Mouse (Mus musculus) intestine, embryonic 16.5 days (tissue): ENCODE data around the gene Scn5a. TPM values are rescaled to one million over a fixed set of nuclear protein-coding genes. Genes with fewer than 3 reads are reported as not detected.

ENCODE experiments used
- ATAC-seq: fragments of 200-750 bp; cut with Nextera tagmentation; 2 replicates; pipeline ENCODE4 v1.8.0; 2017; ENCODE audit warnings: moderate TSS enrichment, moderate library complexity
- H3K27ac ChIP-seq: fragments of 300-500 bp; sonication (generic); 2 replicates; pipeline ENCODE4 v1.5.1; 2014; ENCODE audit warnings: mild to moderate bottlenecking, low read length
- H3K27me3 ChIP-seq: fragments of 300-500 bp; sonication (generic); replicated peaks from 2 replicates; pipeline ENCODE4 v1.6.1; 2014; ENCODE audit warnings: low read length, control low read depth, mixed read lengths; ENCODE audit not compliant: control insufficient read depth, insufficient read depth
- H3K36me3 ChIP-seq: fragments of 300-500 bp; sonication (generic); 2 replicates; pipeline ENCODE4 v1.6.1; 2014; ENCODE audit warnings: low read length, control low read depth; ENCODE audit not compliant: control insufficient read depth, insufficient read depth
- H3K4me1 ChIP-seq: fragments of 300-500 bp; sonication (generic); 2 replicates; pipeline ENCODE4 v1.6.1; 2014; ENCODE audit warnings: low read length, control low read depth, mixed read lengths; ENCODE audit not compliant: control insufficient read depth, insufficient read depth
- H3K4me2 ChIP-seq: fragments of 300-500 bp; sonication (generic); 2 replicates; pipeline ENCODE4 v1.6.1; 2014; ENCODE audit warnings: low read depth, low read length, control low read depth
- H3K4me3 ChIP-seq: fragments of 300-500 bp; sonication (generic); 2 replicates; pipeline ENCODE4 v1.5.1; 2014; ENCODE audit warnings: mild to moderate bottlenecking, low read length
- H3K9ac ChIP-seq: fragments of 300-500 bp; sonication (generic); 2 replicates; pipeline ENCODE4 v1.6.1; 2014; ENCODE audit warnings: low read depth, low read length
- H3K9me3 ChIP-seq: fragments of 300-500 bp; sonication (generic); 2 replicates; pipeline ENCODE4 v1.6.1; 2016; ENCODE audit warnings: low read length, control low read depth; ENCODE audit not compliant: control insufficient read depth
- WGBS: fragments of 180-500 bp; shearing (Covaris S2); extraction: QIAGEN DNeasy Blood & Tissue Kit; methylation state at CpG from one replicate; pipeline ENCODE4 v1.1.7; 2014; 5-methylcytosine and 5-hydroxymethylcytosine counted together
- polyA plus RNA-seq: library from polyadenylated mRNA; unstranded; fragments of >200 nt; fragmentation: Nextera tagmentation; extraction: Ambion mirVana; gene quantifications from 2 replicates; pipeline ENCODE4 v1.2.1, GENCODE M21; 2015

Gene Scn5a
- polyA plus RNA-seq, 1 experiment from 2014 or later: 0.26 TPM

GRCm38 (mm10) chr9:119519116-119519515, 59.7 kb downstream of the Scn5a start:
- Histone ChIP-seq H3K9ac (no peak overlapping the region), H3K9me3 (no peaks in the 10 kb centered on the region), H3K27ac (no peak overlapping the region), H3K27me3 (0 out of 2 replicates have a peak, but pooled peaks cover 3% of the 10 kb centered on the region), H3K36me3 (no peaks in the 10 kb centered on the region), H3K4me3 (no peak overlapping the region), H3K4me2 (no peak overlapping the region), H3K4me1 (0 out of 2 replicates have a peak, but pooled peaks cover 8% of the 10 kb centered on the region)
- WGBS: 72% methylated on average over 23 of the region's 23 CpGs
- ATAC-seq: no peak

- no peak overlapping the region for H3K9ac ChIP-seq
- ATAC-seq: no peak
- H3K36me3 ChIP-seq: no peaks in the 10 kb centered on the region
- H3K9me3 ChIP-seq: no peaks in the 10 kb centered on the region
- H3K27ac ChIP-seq: no peak overlapping the region
- no peak overlapping the region for H3K4me2 ChIP-seq
- 76% methylated on average over 8 of the region's 8 CpGs for WGBS
- H3K27me3 ChIP-seq: 0 out of 2 replicates have a peak, but pooled peaks cover 3% of the 10 kb centered on the region
- H3K4me1 ChIP-seq: 0 out of 2 replicates have a peak, but pooled peaks cover 8% of the 10 kb centered on the region
- no peak overlapping the region for H3K4me3 ChIP-seq
Measured at GRCm38 (mm10) chr9:119518177-119518576, 60.6 kb downstream of the Scn5a start.

GRCm38 (mm10) chr9:119517467-119517866, 61.3 kb downstream of the Scn5a start:
- Histone ChIP-seq H3K27ac (no peak overlapping the region), H3K4me3 (no peak overlapping the region), H3K4me1 (0 out of 2 replicates have a peak, but pooled peaks cover 8% of the 10 kb centered on the region), H3K9me3 (no peaks in the 10 kb centered on the region), H3K36me3 (no peaks in the 10 kb centered on the region), H3K4me2 (0 out of 2 replicates have a peak overlapping the region, but pooled peaks have one; percentile 27), H3K27me3 (0 out of 2 replicates have a peak, but pooled peaks cover 3% of the 10 kb centered on the region), H3K9ac (no peak overlapping the region)
- no peak for ATAC-seq
- WGBS: 29% methylated on average over 20 of the region's 20 CpGs

DNA sequence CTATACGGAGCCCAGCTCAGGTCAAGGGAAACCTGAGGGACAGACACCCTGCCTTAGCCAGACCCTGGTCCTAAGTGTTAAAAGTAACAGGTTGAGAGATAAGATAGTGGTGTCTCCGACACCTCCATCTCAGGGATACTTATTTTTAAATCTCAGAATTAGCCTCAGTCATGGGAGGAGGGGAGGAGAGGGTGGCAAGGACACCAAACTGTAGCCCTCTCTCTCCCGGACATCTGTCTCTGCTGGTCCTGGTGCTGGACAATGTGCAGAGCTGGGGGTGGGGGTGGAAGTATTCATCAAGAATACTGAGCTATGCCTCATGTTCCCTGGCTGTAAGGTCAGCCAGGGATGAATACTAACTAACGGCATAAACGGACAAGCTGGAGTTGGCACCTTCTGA, 62.0 kb downstream of the Scn5a start:
- Histone ChIP-seq H3K27me3 (0 out of 2 replicates have a peak, but pooled peaks cover 3% of the 10 kb centered on the region), H3K9ac (no peak overlapping the region), H3K27ac (no peak overlapping the region), H3K4me3 (no peak overlapping the region), H3K9me3 (no peaks in the 10 kb centered on the region), H3K36me3 (no peaks in the 10 kb centered on the region), H3K4me1 (0 out of 2 replicates have a peak, but pooled peaks cover 8% of the 10 kb centered on the region), H3K4me2 (no peak overlapping the region)
- no peak for ATAC-seq
- WGBS: 60% methylated on average over 5 of the region's 5 CpGs

GRCm38 (mm10) chr9:119515454-119515853, 63.4 kb downstream of the Scn5a start:
- H3K4me3 ChIP-seq: no peak overlapping the region
- H3K9ac ChIP-seq: no peak overlapping the region
- H3K9me3 ChIP-seq: no peaks in the 10 kb centered on the region
- 0 out of 2 replicates have a peak, but pooled peaks cover 3% of the 10 kb centered on the region for H3K27me3 ChIP-seq
- WGBS: 88% methylated on average over 9 of the region's 9 CpGs
- H3K4me1 ChIP-seq: 0 out of 2 replicates have a peak, but pooled peaks cover 8% of the 10 kb centered on the region
- H3K4me2 ChIP-seq: no peak overlapping the region
- ATAC-seq: no peak
- no peak overlapping the region for H3K27ac ChIP-seq
- H3K36me3 ChIP-seq: no peaks in the 10 kb centered on the region

- H3K27ac ChIP-seq: no peak overlapping the region
- 81% methylated on average over 8 of the region's 8 CpGs for WGBS
Measured at GRCm38 (mm10) chr9:119514986-119515385, 63.8 kb downstream of the Scn5a start.

GRCm38 (mm10) chr9:119513816-119514215, 65.0 kb downstream of the Scn5a start:
- WGBS: 85% methylated on average over 8 of the region's 8 CpGs
- no peak for ATAC-seq
- H3K4me3 ChIP-seq: no peak overlapping the region
- H3K9me3 ChIP-seq: no peaks in the 10 kb centered on the region
- 0 out of 2 replicates have a peak, but pooled peaks cover 3% of the 10 kb centered on the region for H3K27me3 ChIP-seq
- no peak overlapping the region for H3K9ac ChIP-seq
- H3K36me3 ChIP-seq: no peaks in the 10 kb centered on the region
- H3K4me2 ChIP-seq: no peak overlapping the region
- 0 out of 2 replicates have a peak, but pooled peaks cover 8% of the 10 kb centered on the region for H3K4me1 ChIP-seq
- no peak overlapping the region for H3K27ac ChIP-seq

More at GRCm38 (mm10) chr9:119514986-119515385, 63.8 kb downstream of the Scn5a start:
- Histone ChIP-seq H3K27me3 (0 out of 2 replicates have a peak, but pooled peaks cover 3% of the 10 kb centered on the region), H3K36me3 (no peaks in the 10 kb centered on the region), H3K9me3 (no peaks in the 10 kb centered on the region), H3K4me2 (no peak overlapping the region), H3K9ac (no peak overlapping the region), H3K4me1 (0 out of 2 replicates have a peak, but pooled peaks cover 8% of the 10 kb centered on the region), H3K4me3 (no peak overlapping the region)
- ATAC-seq: peak; percentile 52

DNA sequence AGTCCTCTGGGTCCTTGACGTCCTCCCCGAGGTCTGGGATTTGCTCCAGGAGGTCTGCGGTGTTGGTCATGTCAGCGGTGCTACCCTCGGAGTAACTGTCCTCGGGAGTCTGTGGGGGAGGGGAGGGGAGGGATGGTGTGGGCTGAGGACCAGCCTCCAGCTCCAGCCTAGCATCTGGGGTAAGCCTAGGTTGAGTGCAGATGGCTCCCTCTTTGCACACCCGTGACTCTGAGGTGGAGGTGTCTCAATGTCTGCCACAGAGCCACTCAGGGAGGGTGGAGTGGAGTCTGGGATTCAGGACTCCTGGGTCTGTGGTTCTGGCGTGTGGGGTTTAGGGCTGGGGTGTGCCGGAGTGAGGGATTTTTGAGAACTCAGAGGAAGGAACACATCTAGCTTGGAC, 65.8 kb downstream of the Scn5a start:
- Histone ChIP-seq H3K27ac (no peak overlapping the region), H3K4me3 (no peak overlapping the region), H3K4me2 (no peak overlapping the region), H3K4me1 (0 out of 2 replicates have a peak, but pooled peaks cover 8% of the 10 kb centered on the region), H3K9me3 (no peaks in the 10 kb centered on the region), H3K9ac (no peak overlapping the region), H3K36me3 (no peaks in the 10 kb centered on the region), H3K27me3 (0 out of 2 replicates have a peak, but pooled peaks cover 2% of the 10 kb centered on the region)
- ATAC-seq: no peak
- WGBS: 89% methylated on average over 9 of the region's 9 CpGs

DNA sequence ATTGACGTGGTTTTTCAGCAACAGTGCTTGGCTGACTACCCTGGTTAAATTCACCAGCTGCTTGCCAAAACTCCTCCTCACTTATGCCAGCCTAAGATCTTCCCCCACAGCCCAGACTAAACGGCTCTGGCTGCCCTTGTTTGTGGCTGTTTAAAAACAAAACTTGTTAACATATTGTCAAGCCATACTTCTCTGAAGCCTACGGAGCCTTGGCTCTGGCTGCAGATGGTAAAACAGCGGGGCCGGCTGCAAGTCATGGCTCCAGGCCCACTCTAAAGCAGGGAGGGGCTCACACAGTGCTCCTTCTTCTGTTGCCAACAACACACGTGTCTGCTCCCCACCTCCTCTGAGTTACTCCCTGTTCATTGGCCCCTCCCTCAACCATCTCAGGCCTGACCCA, 67.9 kb downstream of the Scn5a start:
- H3K4me3 ChIP-seq: no peak overlapping the region
- 0 out of 2 replicates have a peak, but pooled peaks cover 3% of the 10 kb centered on the region for H3K9me3 ChIP-seq
- no peak overlapping the region for H3K27ac ChIP-seq
- H3K9ac ChIP-seq: no peak overlapping the region
- H3K4me1 ChIP-seq: no peaks in the 10 kb centered on the region
- 55% methylated on average over 6 of the region's 6 CpGs for WGBS
- no peaks in the 10 kb centered on the region for H3K36me3 ChIP-seq
- no peak overlapping the region for H3K4me2 ChIP-seq
- no peak for ATAC-seq
- H3K27me3 ChIP-seq: no peaks in the 10 kb centered on the region
